Mouse (Mus musculus): ENCODE measurements around the gene Apc2. TPM values are rescaled to one million over a fixed set of nuclear protein-coding genes. Genes with fewer than 3 reads are reported as not detected.

Gene Apc2
- polyA plus RNA-seq, 2 experiments: 0.04 TPM; not detected in 1

- H3K27ac ChIP-seq: no peak overlapping the region
- no peak for TF ChIP-seq EP300 (IDR thresholded peaks at IDR 0.05; ENCODE audit: low read depth)
- TF ChIP-seq CTCF (IDR thresholded peaks at IDR 0.05; ENCODE audit: low read depth): peak; percentile 48
- DNase-seq (ENCODE audit: low read depth in 3 of 3, low spot score in 3 of 3) (no peak), ATAC-seq (ENCODE audit: insufficient read depth) (no peak)
- H3K4me1 ChIP-seq (replicated peaks; ENCODE audit: control insufficient read depth in 2 of 2, insufficient read depth in 2 of 2, low read length in 1 of 2): peaks cover 6 to 7% of the 10 kb centered on the region in 2 experiments
- no peaks in the 10 kb centered on the region for H3K9me3 ChIP-seq (ENCODE audit: control insufficient read depth, low read length)
- H3K4me2 ChIP-seq (ENCODE audit: low read depth): no peak overlapping the region
- no peak overlapping the region for H3K4me3 ChIP-seq (ENCODE audit: insufficient read depth in 1 of 2, low read depth in 2 of 2, low read length in 2 of 2)
- 72% methylated on average over 8 of the region's 8 CpGs for WGBS (ENCODE audit: insufficient replicate concordance)
- no peak overlapping the region for H3K9ac ChIP-seq (replicated peaks)
- no peaks in the 10 kb centered on the region for H3K27me3 ChIP-seq (ENCODE audit: control insufficient read depth, insufficient read depth, low read length)
- H3K36me3 ChIP-seq (replicated peaks; ENCODE audit: control insufficient read depth, insufficient read depth, low read depth): peaks cover 43% of the 10 kb centered on the region
Observed at GRCm38 (mm10) chr10:80288657-80289056, 7.1 kb upstream of the Apc2 start.

- ATAC-seq (ENCODE audit: insufficient read depth) (peak; percentile 84), DNase-seq (ENCODE audit: low read depth in 3 of 3, low spot score in 3 of 3) (peak; percentile 89 to 92 (median 91))
- H3K27ac ChIP-seq: peak within 1 kb of the TSS; percentile 79
- H3K4me3 ChIP-seq (ENCODE audit: insufficient read depth in 1 of 2, low read depth in 2 of 2, low read length in 2 of 2): peak within 1 kb of the TSS; percentile 87 to 91
- H3K4me2 ChIP-seq (ENCODE audit: low read depth): peak within 1 kb of the TSS; percentile 84
- TF ChIP-seq CTCF (IDR thresholded peaks at IDR 0.05; ENCODE audit: low read depth) (peak; percentile 93), EP300 (IDR thresholded peaks at IDR 0.05; ENCODE audit: low read depth) (peak; percentile 14; the same call in 1 of the 2 replicates)
- H3K9me3 ChIP-seq (ENCODE audit: control insufficient read depth, low read length): no peaks in the 10 kb centered on the region
- peaks cover 21% of the 10 kb centered on the region for H3K36me3 ChIP-seq (replicated peaks; ENCODE audit: control insufficient read depth, insufficient read depth, low read depth)
- H3K9ac ChIP-seq (replicated peaks): peak within 1 kb of the TSS; percentile 99
- H3K4me1 ChIP-seq (replicated peaks; ENCODE audit: control insufficient read depth in 2 of 2, insufficient read depth in 2 of 2, low read length in 1 of 2): peaks cover 9 to 19% of the 10 kb centered on the region in 2 experiments
- H3K27me3 ChIP-seq (ENCODE audit: control insufficient read depth, insufficient read depth, low read length): peaks cover 7% of the 10 kb centered on the region; the same call in 1 of the 2 replicates
- WGBS (ENCODE audit: insufficient replicate concordance): under 1% methylated on average over 72 of the region's 72 CpGs
Observed at GRCm38 (mm10) chr10:80292251-80293146, 3.3 kb upstream of the Apc2 start, which contains the start of gene Rps15. Gene Rps15, plus strand, starts transcription at chr10:80292453.

GRCm38 (mm10) chr10:80293325-80293724 lies 2.5 kb upstream of the Apc2 start:
- DNase-seq (ENCODE audit: low read depth in 3 of 3, low spot score in 3 of 3) (no peak), ATAC-seq (ENCODE audit: insufficient read depth) (no peak)
- WGBS (ENCODE audit: insufficient replicate concordance): 9% methylated on average over 14 of the region's 14 CpGs
- Histone ChIP-seq H3K9ac (replicated peaks) (peak overlapping the region; percentile 99), H3K4me1 (replicated peaks; ENCODE audit: control insufficient read depth in 2 of 2, insufficient read depth in 2 of 2, low read length in 1 of 2) (peaks cover 9 to 19% of the 10 kb centered on the region in 2 experiments), H3K27ac (peak overlapping the region; percentile 79), H3K4me3 (ENCODE audit: insufficient read depth in 1 of 2, low read depth in 2 of 2, low read length in 2 of 2) (peak overlapping the region; percentile 87 to 91), H3K9me3 (ENCODE audit: control insufficient read depth, low read length) (no peaks in the 10 kb centered on the region), H3K36me3 (replicated peaks; ENCODE audit: control insufficient read depth, insufficient read depth, low read depth) (peaks cover 16% of the 10 kb centered on the region), H3K4me2 (ENCODE audit: low read depth) (peak overlapping the region; percentile 84), H3K27me3 (ENCODE audit: control insufficient read depth, insufficient read depth, low read length) (peaks cover 15% of the 10 kb centered on the region)
- no peak for TF ChIP-seq EP300 (IDR thresholded peaks at IDR 0.05; ENCODE audit: low read depth)
- TF ChIP-seq CTCF (IDR thresholded peaks at IDR 0.05; ENCODE audit: low read depth): peak; percentile 30; the same call in 1 of the 2 replicates

- Histone ChIP-seq H3K27me3 (ENCODE audit: control insufficient read depth, insufficient read depth, low read length) (peaks cover 25% of the 10 kb centered on the region), H3K4me3 (ENCODE audit: insufficient read depth in 1 of 2, low read depth in 2 of 2, low read length in 2 of 2) (no peak overlapping the region), H3K4me1 (replicated peaks; ENCODE audit: control insufficient read depth in 2 of 2, insufficient read depth in 2 of 2, low read length in 1 of 2) (peaks cover 9 to 19% of the 10 kb centered on the region in 2 experiments), H3K4me2 (ENCODE audit: low read depth) (no peak overlapping the region), H3K27ac (no peak overlapping the region), H3K36me3 (replicated peaks; ENCODE audit: control insufficient read depth, insufficient read depth, low read depth) (peaks cover 16% of the 10 kb centered on the region), H3K9ac (replicated peaks) (no peak overlapping the region), H3K9me3 (ENCODE audit: control insufficient read depth, low read length) (no peaks in the 10 kb centered on the region)
- TF ChIP-seq CTCF (IDR thresholded peaks at IDR 0.05; ENCODE audit: low read depth) (no peak), EP300 (IDR thresholded peaks at IDR 0.05; ENCODE audit: low read depth) (no peak)
- WGBS (ENCODE audit: insufficient replicate concordance): 84% methylated on average over 4 of the region's 4 CpGs
- DNase-seq (ENCODE audit: low read depth in 3 of 3, low spot score in 3 of 3): no peak
- no peak for ATAC-seq (ENCODE audit: insufficient read depth)
Observed at GRCm38 (mm10) chr10:80294311-80294710, 1.5 kb upstream of the Apc2 start.

GRCm38 (mm10) chr10:80294788-80295303 lies 931 bp upstream of the Apc2 start:
- Histone ChIP-seq H3K9ac (replicated peaks) (no peak overlapping the region), H3K4me1 (replicated peaks; ENCODE audit: control insufficient read depth in 2 of 2, insufficient read depth in 2 of 2, low read length in 1 of 2) (peaks cover 9 to 19% of the 10 kb centered on the region in 2 experiments)
- no peak for DNase-seq (ENCODE audit: low read depth in 3 of 3, low spot score in 3 of 3)

More at GRCm38 (mm10) chr10:80294788-80295303, 931 bp upstream of the Apc2 start:
- H3K36me3 ChIP-seq (replicated peaks; ENCODE audit: control insufficient read depth, insufficient read depth, low read depth): peaks cover 16% of the 10 kb centered on the region
- no peak overlapping the region; the same call in 1 of the 2 replicates for H3K4me2 ChIP-seq (ENCODE audit: low read depth)
- no peak overlapping the region for H3K27ac ChIP-seq
- no peak for ATAC-seq (ENCODE audit: insufficient read depth)
- peaks cover 30% of the 10 kb centered on the region for H3K27me3 ChIP-seq (ENCODE audit: control insufficient read depth, insufficient read depth, low read length)
- WGBS (ENCODE audit: insufficient replicate concordance): 36% methylated on average over 7 of the region's 7 CpGs
- TF ChIP-seq EP300 (IDR thresholded peaks at IDR 0.05; ENCODE audit: low read depth) (no peak), CTCF (IDR thresholded peaks at IDR 0.05; ENCODE audit: low read depth) (no peak)
- H3K9me3 ChIP-seq (ENCODE audit: control insufficient read depth, low read length): no peaks in the 10 kb centered on the region
- H3K4me3 ChIP-seq (ENCODE audit: insufficient read depth in 1 of 2, low read depth in 2 of 2, low read length in 2 of 2): no peak overlapping the region
